8 mouse cellular contexts compared by ENCODE assay signal in genomic region chrX:103447539-103448169, GRCm38 (mm10). TPM values are rescaled to one million over a fixed set of nuclear protein-coding genes. Genes with fewer than 3 reads are reported as not detected.
DNase-seq lines count a peak whose midpoint lies in the region; ATAC-seq and TF ChIP-seq lines count a peak whose summit lies in the region.

No protein-coding gene starts in this region.

- no peak for TF ChIP-seq CTCF in hindbrain, postnatal 0 days (IDR thresholded peaks at IDR 0.05; ENCODE audit: low read depth)

- DNase-seq in R1 (ENCODE audit: low read depth, low spot score): peak; percentile 93
- peak; percentile 49 for DNase-seq in c-Kit-positive CD71-positive TER-119-positive erythroid progenitor cells, embryonic 14.5 days (ENCODE audit: low spot score)
- DNase-seq in forebrain, embryonic 10.5 days (ENCODE audit: extremely low spot score, low spot score): peak; percentile 24
- DNase-seq in hindbrain, postnatal 0 days (ENCODE audit: low spot score): peak; percentile 2
- peak; percentile 6 for DNase-seq in limb, embryonic 14.5 days (ENCODE audit: low spot score)
- no peak for DNase-seq in gastrocnemius, postnatal 4 days (ENCODE audit: low spot score in 2 of 2)

- H3K4me1 ChIP-seq in forebrain, embryonic 10.5 days: peaks cover 9% of the 10 kb centered on the region
- H3K4me1 ChIP-seq in hindbrain, postnatal 0 days (ENCODE audit: insufficient read depth, low read length): no peaks in the 10 kb centered on the region; the same call in 1 of the 2 replicates
- no peaks in the 10 kb centered on the region for H3K4me1 ChIP-seq in limb, embryonic 14.5 days (ENCODE audit: control insufficient read depth, insufficient read depth, low read length)
- H3K4me1 ChIP-seq in midbrain, embryonic 12.5 days: no peaks in the 10 kb centered on the region
- H3K4me1 ChIP-seq in stomach, embryonic 16.5 days (ENCODE audit: control insufficient read depth, insufficient read depth, low read length): no peaks in the 10 kb centered on the region

- H3K4me3 ChIP-seq in forebrain, embryonic 10.5 days: peak overlapping the region; percentile 52
- H3K4me3 ChIP-seq in hindbrain, postnatal 0 days (ENCODE audit: low read length): peak overlapping the region; percentile 43
- peak overlapping the region; percentile 37 for H3K4me3 ChIP-seq in limb, embryonic 14.5 days (replicated peaks; ENCODE audit: low read length)
- H3K4me3 ChIP-seq in midbrain, embryonic 12.5 days: peak overlapping the region; percentile 40
- peak overlapping the region; percentile 41 for H3K4me3 ChIP-seq in stomach, embryonic 16.5 days (replicated peaks; ENCODE audit: low read length)

- H3K27ac ChIP-seq in forebrain, embryonic 10.5 days: no peak overlapping the region
- no peak overlapping the region for H3K27ac ChIP-seq in hindbrain, postnatal 0 days
- no peak overlapping the region for H3K27ac ChIP-seq in limb, embryonic 14.5 days (replicated peaks; ENCODE audit: low read depth, low read length)
- H3K27ac ChIP-seq in midbrain, embryonic 12.5 days (replicated peaks): no peak overlapping the region
- H3K27ac ChIP-seq in stomach, embryonic 16.5 days (ENCODE audit: low read length): no peak overlapping the region

- no peak for TF ChIP-seq POLR2A in limb, embryonic 14.5 days (IDR thresholded peaks at IDR 0.05; ENCODE audit: borderline replicate concordance, extremely low read depth, insufficient read depth, insufficient read length)

- H3K9ac ChIP-seq in hindbrain, postnatal 0 days (replicated peaks; ENCODE audit: low read length): 0 out of 2 replicates have a peak overlapping the region, but pooled peaks have one; percentile 19
- H3K9ac ChIP-seq in limb, embryonic 14.5 days (ENCODE audit: low read depth, low read length, severe bottlenecking): 0 out of 2 replicates have a peak overlapping the region, but pooled peaks have one; percentile 36
- H3K9ac ChIP-seq in midbrain, embryonic 12.5 days (replicated peaks): no peak overlapping the region
- peak overlapping the region; percentile 55 for H3K9ac ChIP-seq in stomach, embryonic 16.5 days (ENCODE audit: low read length)

- no peaks in the 10 kb centered on the region for H3K36me3 ChIP-seq in forebrain, embryonic 10.5 days (replicated peaks)
- H3K36me3 ChIP-seq in hindbrain, postnatal 0 days (ENCODE audit: insufficient read depth, low read length): no peaks in the 10 kb centered on the region
- no peaks in the 10 kb centered on the region for H3K36me3 ChIP-seq in limb, embryonic 14.5 days (ENCODE audit: control insufficient read depth, insufficient read depth, low read length)
- H3K36me3 ChIP-seq in midbrain, embryonic 12.5 days: no peaks in the 10 kb centered on the region
- no peaks in the 10 kb centered on the region for H3K36me3 ChIP-seq in stomach, embryonic 16.5 days (ENCODE audit: control insufficient read depth, insufficient read depth, low read length)

- no peaks in the 10 kb centered on the region; the same call in 1 of the 2 replicates for H3K9me3 ChIP-seq in forebrain, embryonic 10.5 days
- H3K9me3 ChIP-seq in hindbrain, postnatal 0 days (ENCODE audit: low read length): no peaks in the 10 kb centered on the region
- H3K9me3 ChIP-seq in limb, embryonic 14.5 days (ENCODE audit: control insufficient read depth, low read length): no peaks in the 10 kb centered on the region
- 0 out of 2 replicates have a peak, but pooled peaks cover 2% of the 10 kb centered on the region for H3K9me3 ChIP-seq in midbrain, embryonic 12.5 days
- no peaks in the 10 kb centered on the region for H3K9me3 ChIP-seq in stomach, embryonic 16.5 days (replicated peaks; ENCODE audit: control insufficient read depth, low read length)

- WGBS in forebrain, embryonic 10.5 days: 12% methylated on average over 34 of the region's 34 CpGs
- WGBS in hindbrain, postnatal 0 days: 12% methylated on average over 34 of the region's 34 CpGs
- 11% methylated on average over 34 of the region's 34 CpGs for WGBS in limb, embryonic 14.5 days
- WGBS in midbrain, embryonic 12.5 days: 9% methylated on average over 34 of the region's 34 CpGs
- 10% methylated on average over 34 of the region's 34 CpGs for WGBS in stomach, embryonic 16.5 days

- H3K27me3 ChIP-seq in forebrain, embryonic 10.5 days (ENCODE audit: poor library complexity, severe bottlenecking): peaks cover 84% of the 10 kb centered on the region
- H3K27me3 ChIP-seq in hindbrain, postnatal 0 days (ENCODE audit: insufficient read depth, low read length): peaks cover 16% of the 10 kb centered on the region; the same call in 1 of the 2 replicates
- H3K27me3 ChIP-seq in limb, embryonic 14.5 days (ENCODE audit: control insufficient read depth, insufficient read depth, low read length): peaks cover 12% of the 10 kb centered on the region
- H3K27me3 ChIP-seq in midbrain, embryonic 12.5 days: peaks cover 44% of the 10 kb centered on the region
- peaks cover 14% of the 10 kb centered on the region; the same call in 1 of the 2 replicates for H3K27me3 ChIP-seq in stomach, embryonic 16.5 days (ENCODE audit: control insufficient read depth, insufficient read depth, low read length)

- peak overlapping the region; percentile 66 for H3K4me2 ChIP-seq in hindbrain, postnatal 0 days (ENCODE audit: low read depth, low read length)
- peak overlapping the region; percentile 65 for H3K4me2 ChIP-seq in limb, embryonic 14.5 days (replicated peaks; ENCODE audit: low read depth, low read length, severe bottlenecking)
- H3K4me2 ChIP-seq in midbrain, embryonic 12.5 days (replicated peaks): peak overlapping the region; percentile 61
- H3K4me2 ChIP-seq in stomach, embryonic 16.5 days (ENCODE audit: low read depth, low read length): peak overlapping the region; percentile 67

- ATAC-seq in hindbrain, postnatal 0 days: peak; percentile 59; the same call in 1 of the 2 replicates
- peak; percentile 41; the same call in 1 of the 2 replicates for ATAC-seq in limb, embryonic 14.5 days (ENCODE audit: low FRiP score, low read depth)
- no peak for ATAC-seq in midbrain, embryonic 12.5 days (ENCODE audit: low FRiP score, low read depth)
- no peak for ATAC-seq in stomach, embryonic 16.5 days (ENCODE audit: insufficient read depth, low FRiP score)

RNA-seq across cellular contexts. Expression of gene Gm26992, which starts 25.8 kb away (rescaled TPM):
- polyA plus RNA-seq in forebrain, embryonic 10.5 days (2016; fragmentation: Nextera tagmentation; extraction: Ambion mirVana): not detected in 2 replicates
- total RNA-seq in hindbrain, postnatal 0 days (2014; rRNA removed): not detected in 2 replicates
- polyA plus RNA-seq in hindbrain, postnatal 0 days (2015; fragmentation: Nextera tagmentation; extraction: Ambion mirVana): not detected in 2 replicates
- not detected in 2 replicates for polyA plus RNA-seq in limb, embryonic 14.5 days (2012; rRNA removed)
- polyA plus RNA-seq in limb, embryonic 14.5 days (2014; fragmentation: Nextera tagmentation; extraction: Ambion mirVana): not detected in 2 replicates
- not detected in 2 replicates for polyA plus RNA-seq in midbrain, embryonic 12.5 days (2016; fragmentation: Nextera tagmentation; extraction: Ambion mirVana)
- polyA plus RNA-seq in stomach, embryonic 16.5 days (2015; fragmentation: Nextera tagmentation; extraction: Ambion mirVana): not detected in 2 replicates
- not detected for total RNA-seq in gastrocnemius, postnatal 4 days (2021)

RNA-seq across cellular contexts. Expression of gene Tsx, which starts 33.4 kb away (rescaled TPM):
- 0.33 and 0.42 TPM in 2 replicates for polyA plus RNA-seq in forebrain, embryonic 10.5 days (2016; fragmentation: Nextera tagmentation; extraction: Ambion mirVana)
- not detected in 2 replicates for total RNA-seq in hindbrain, postnatal 0 days (2014; rRNA removed)
- polyA plus RNA-seq in hindbrain, postnatal 0 days (2015; fragmentation: Nextera tagmentation; extraction: Ambion mirVana): 0.43 TPM in 1 of 2 replicates, not detected in the other
- 1.2 and 1.7 TPM in 2 replicates for polyA plus RNA-seq in limb, embryonic 14.5 days (2012; rRNA removed)
- polyA plus RNA-seq in limb, embryonic 14.5 days (2014; fragmentation: Nextera tagmentation; extraction: Ambion mirVana): 0.32 and 0.35 TPM in 2 replicates
- 0.31 and 0.79 TPM in 2 replicates for polyA plus RNA-seq in midbrain, embryonic 12.5 days (2016; fragmentation: Nextera tagmentation; extraction: Ambion mirVana)
- 0.40 and 0.49 TPM in 2 replicates for polyA plus RNA-seq in stomach, embryonic 16.5 days (2015; fragmentation: Nextera tagmentation; extraction: Ambion mirVana)
- under 1 TPM in 1 of 2 experiments, not detected in 1; 0.47 TPM for total RNA-seq in gastrocnemius, postnatal 4 days (2021)

Comparison
In these comparisons a context has a peak if more than half of its experiments do, and no peak if none do; other contexts are left out.
1. DNase-seq: peak in R1 (single experiment), c-Kit-positive CD71-positive TER-119-positive erythroid progenitor cells, embryonic 14.5 days (single experiment), forebrain, embryonic 10.5 days (single experiment), hindbrain, postnatal 0 days (single experiment) and limb, embryonic 14.5 days (single experiment); none in gastrocnemius, postnatal 4 days (0 of 2).
2. ATAC-seq: peak in hindbrain, postnatal 0 days (single experiment) and limb, embryonic 14.5 days (single experiment); none in midbrain, embryonic 12.5 days (single experiment) and stomach, embryonic 16.5 days (single experiment).
3. Peak in every context shown above with its lines, with median percentiles within 50 percentile points of each other: H3K4me3 ChIP-seq and H3K4me2 ChIP-seq.